In the genomic region with DNA sequence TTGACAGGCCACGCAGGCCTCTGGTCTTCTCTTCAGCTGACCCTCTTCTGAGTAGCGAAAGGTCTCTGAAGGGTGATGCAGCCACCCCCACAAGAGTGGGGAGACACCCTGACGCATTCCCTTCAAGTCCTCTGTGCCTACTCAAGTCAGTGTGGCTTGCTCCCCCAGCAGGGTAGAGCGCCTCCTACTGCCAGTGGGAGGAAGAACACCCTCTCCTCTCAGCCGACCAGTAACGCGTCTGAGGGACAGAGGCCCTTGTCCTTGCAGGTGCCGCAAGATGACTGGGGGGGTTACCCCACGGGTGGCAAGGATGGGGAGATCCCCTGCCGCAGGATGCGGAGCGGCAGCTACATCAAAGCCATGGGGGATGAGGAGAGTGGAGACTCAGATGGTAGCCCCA, we compare ENCODE assay signal across 12 mouse cellular contexts. TPM values are rescaled to one million over a fixed set of nuclear protein-coding genes. Genes with fewer than 3 reads are reported as not detected.
A peak's percentile ranks its signal among the peaks of the same experiment; 100 is the strongest.
DNase-seq lines count a peak whose midpoint lies in the region; ATAC-seq and TF ChIP-seq lines count a peak whose summit lies in the region.
"Had no signal": no experiment of that assay in that cellular context is flagged by ENCODE, and none has a peak within 500 bp of the region (broad histone marks: within the 10 kb centered on the region; RNA-seq: fewer than 3 reads in every experiment).

No protein-coding gene starts in this region.

- TF ChIP-seq CTCF in hindbrain, postnatal 0 days (IDR thresholded peaks at IDR 0.05; ENCODE audit: low read depth): peak; percentile 51
- TF ChIP-seq CTCF in bone marrow, adult 2 months (IDR thresholded peaks at IDR 0.05; ENCODE audit: control insufficient read depth, insufficient read depth, low read length): peak; percentile 47

- no peaks in the 10 kb centered on the region for H3K36me3 ChIP-seq in hindbrain, postnatal 0 days (ENCODE audit: insufficient read depth, low read length)
- peaks cover 22% of the 10 kb centered on the region for H3K36me3 ChIP-seq in hindbrain, embryonic 13.5 days
- H3K36me3 ChIP-seq: limb, embryonic 13.5 days had no signal

- H3K4me3 ChIP-seq in hindbrain, postnatal 0 days (ENCODE audit: low read length): no peak overlapping the region
- H3K4me3 ChIP-seq in hindbrain, embryonic 13.5 days: no peak overlapping the region
- H3K4me3 ChIP-seq in bone marrow, adult 2 months (replicated peaks; ENCODE audit: control insufficient read depth, low read depth, low read length): no peak overlapping the region
- H3K4me3 ChIP-seq: limb, embryonic 13.5 days; midbrain, embryonic 12.5 days had no signal

- DNase-seq in hindbrain, postnatal 0 days (ENCODE audit: low spot score): no peak
- peak; percentile 10 to 37 for DNase-seq in spleen, postnatal 10 days (ENCODE audit: low spot score in 2 of 2)
- no peak for DNase-seq in spleen, postnatal 14 days (ENCODE audit: low spot score in 2 of 2)
- peak; percentile 7 for DNase-seq in thymus, postnatal 25 days
- DNase-seq in urinary bladder, postnatal 14 days (ENCODE audit: low spot score): no peak
- no peak for DNase-seq in left cerebral cortex, postnatal 25 days (ENCODE audit: low spot score in 2 of 2)
- DNase-seq: heart, postnatal 4 days; right cerebral cortex, adult 18-20 months had no signal

- H3K27me3 ChIP-seq in hindbrain, postnatal 0 days (ENCODE audit: insufficient read depth, low read length): no peaks in the 10 kb centered on the region
- 0 out of 2 replicates have a peak, but pooled peaks cover 3% of the 10 kb centered on the region for H3K27me3 ChIP-seq in hindbrain, embryonic 13.5 days
- H3K27me3 ChIP-seq: midbrain, embryonic 12.5 days had no signal

- H3K9me3 ChIP-seq in hindbrain, postnatal 0 days (ENCODE audit: low read length): no peaks in the 10 kb centered on the region
- H3K9me3 ChIP-seq in hindbrain, embryonic 13.5 days: no peaks in the 10 kb centered on the region
- H3K9me3 ChIP-seq: limb, embryonic 13.5 days; midbrain, embryonic 12.5 days had no signal

- no peaks in the 10 kb centered on the region for H3K4me1 ChIP-seq in hindbrain, postnatal 0 days (ENCODE audit: insufficient read depth, low read length)
- peaks cover 6% of the 10 kb centered on the region for H3K4me1 ChIP-seq in hindbrain, embryonic 13.5 days (replicated peaks)
- H3K4me1 ChIP-seq in bone marrow, adult 2 months (ENCODE audit: control insufficient read depth, insufficient read depth, low read length): no peaks in the 10 kb centered on the region

- no peak overlapping the region for H3K4me2 ChIP-seq in hindbrain, postnatal 0 days (ENCODE audit: low read depth, low read length)
- H3K4me2 ChIP-seq in hindbrain, embryonic 13.5 days: no peak overlapping the region
- H3K4me2 ChIP-seq: limb, embryonic 13.5 days; midbrain, embryonic 12.5 days had no signal

- H3K9ac ChIP-seq in hindbrain, postnatal 0 days (replicated peaks; ENCODE audit: low read length): no peak overlapping the region
- no peak overlapping the region for H3K9ac ChIP-seq in hindbrain, embryonic 13.5 days
- H3K9ac ChIP-seq: limb, embryonic 13.5 days; midbrain, embryonic 12.5 days had no signal

- 65% methylated on average over 12 of the region's 12 CpGs for WGBS in hindbrain, postnatal 0 days
- WGBS in hindbrain, embryonic 13.5 days: 56% methylated on average over 12 of the region's 12 CpGs
- 78% methylated on average over 12 of the region's 12 CpGs for WGBS in bone marrow, adult 2 months

- TF ChIP-seq POLR2A in bone marrow, adult 2 months (IDR thresholded peaks at IDR 0.05; ENCODE audit: borderline replicate concordance, control insufficient read depth, low read depth, low read length): no peak

- no peak for ATAC-seq in hindbrain, postnatal 0 days
- ATAC-seq in hindbrain, embryonic 13.5 days (ENCODE audit: low FRiP score): no peak

- no peak overlapping the region for H3K27ac ChIP-seq in hindbrain, postnatal 0 days
- no peak overlapping the region for H3K27ac ChIP-seq in hindbrain, embryonic 13.5 days
- no peak overlapping the region for H3K27ac ChIP-seq in bone marrow, adult 2 months (ENCODE audit: control insufficient read depth, insufficient read depth, low read depth, low read length, poor library complexity)
- H3K27ac ChIP-seq: limb, embryonic 13.5 days; midbrain, embryonic 12.5 days had no signal

- intact Hi-C loops in left cerebral cortex, postnatal 25 days (cut with DNase I): no loop called here

RNA-seq across cellular contexts. Expression of a gene that starts 30.4 kb away (rescaled TPM):
- total RNA-seq in hindbrain, postnatal 0 days (2014; rRNA removed): 153 and 163 TPM in 2 replicates
- polyA plus RNA-seq in hindbrain, postnatal 0 days (2015; fragmentation: Nextera tagmentation; extraction: Ambion mirVana): 30.0 and 34.2 TPM in 2 replicates
- 13.1 and 13.4 TPM in 2 replicates for polyA plus RNA-seq in hindbrain, embryonic 13.5 days (2015; fragmentation: Nextera tagmentation; extraction: Ambion mirVana)
- 1.0 TPM in 1 of 2 replicates, not detected in the other for polyA plus RNA-seq in bone marrow, adult 2 months (2011; ENCODE audit: insufficient read depth, insufficient read length, low replicate concordance, missing spikeins)
- 100 to 1,000 TPM; 396 to 399 TPM for total RNA-seq in left cerebral cortex, postnatal 25 days (2021)

RNA-seq across cellular contexts. Expression of a gene that starts 44.2 kb away (rescaled TPM):
- 40.8 and 47.2 TPM in 2 replicates for total RNA-seq in hindbrain, postnatal 0 days (2014; rRNA removed)
- polyA plus RNA-seq in hindbrain, postnatal 0 days (2015; fragmentation: Nextera tagmentation; extraction: Ambion mirVana): 63.7 and 65.4 TPM in 2 replicates
- polyA plus RNA-seq in hindbrain, embryonic 13.5 days (2015; fragmentation: Nextera tagmentation; extraction: Ambion mirVana): 55.6 and 56.1 TPM in 2 replicates
- 9.3 and 20.5 TPM in 2 replicates for polyA plus RNA-seq in bone marrow, adult 2 months (2011; ENCODE audit: insufficient read depth, insufficient read length, low replicate concordance, missing spikeins)
- 10 to 100 TPM; 55.2 to 55.3 TPM for total RNA-seq in left cerebral cortex, postnatal 25 days (2021)

Comparison
In these comparisons a context has a peak if more than half of its experiments do, and no peak if none do; other contexts are left out.
1. DNase-seq: peak in spleen, postnatal 10 days (2 of 2) and thymus, postnatal 25 days (single experiment); none in hindbrain, postnatal 0 days (single experiment), spleen, postnatal 14 days (0 of 2), urinary bladder, postnatal 14 days (single experiment) and left cerebral cortex, postnatal 25 days (0 of 2).